Mouse (Mus musculus): Measurements from ENCODE around the gene Chit1. TPM values are rescaled to one million over a fixed set of nuclear protein-coding genes. Genes with fewer than 3 reads are reported as not detected.

The Chit1 gene
- polyA plus RNA-seq, 1 experiment from 2014 or later: 0.18 TPM

DNA sequence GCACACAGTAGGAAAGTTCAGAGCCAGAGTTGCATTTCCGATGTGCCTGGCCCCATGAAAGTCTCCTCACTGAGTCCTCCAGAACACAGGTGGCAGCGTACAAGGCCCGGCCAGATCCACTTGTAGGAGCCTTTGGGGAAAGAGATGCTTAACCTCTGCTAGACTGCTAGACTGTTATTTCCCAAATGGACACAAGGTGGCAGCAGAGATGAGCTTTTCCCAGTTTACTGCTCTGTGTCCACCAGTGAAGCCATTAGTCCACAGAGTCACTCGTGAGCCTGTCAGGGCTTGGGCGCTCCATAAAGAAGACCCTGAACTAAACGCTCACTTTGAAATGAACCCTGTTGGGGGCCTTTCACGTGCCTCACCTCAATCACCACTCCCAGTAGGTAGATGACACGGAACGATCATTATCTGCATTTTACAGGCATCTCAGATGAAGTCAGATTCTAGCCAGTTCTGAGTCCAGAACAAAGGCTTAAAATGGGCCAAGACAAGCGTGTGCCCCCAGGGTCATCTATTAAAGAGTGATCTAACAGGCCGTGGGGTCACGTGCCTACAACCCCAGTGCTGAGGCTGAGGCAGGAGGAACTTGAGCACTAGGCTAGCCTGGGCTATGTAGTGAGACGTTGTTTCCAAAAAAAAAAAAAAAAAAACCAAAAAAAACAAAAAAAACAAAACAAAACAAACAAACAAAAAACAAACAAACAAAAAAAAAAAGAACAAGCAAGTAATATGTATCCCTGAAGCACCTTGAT is 40.8 kb downstream of the Chit1 start:
- no peak overlapping the region for H3K9ac ChIP-seq (ENCODE audit: low read depth, low read length)
- H3K9me3 ChIP-seq (ENCODE audit: control insufficient read depth, low read length): peaks cover 4% of the 10 kb centered on the region; the same call in 1 of the 2 replicates
- DNase-seq (ENCODE audit: low spot score) (peak; percentile 88), ATAC-seq (ENCODE audit: low read depth) (peak; percentile 92)
- no peak overlapping the region for H3K27ac ChIP-seq (replicated peaks; ENCODE audit: low read depth, low read length)
- no peaks in the 10 kb centered on the region for H3K36me3 ChIP-seq (ENCODE audit: control insufficient read depth, insufficient read depth, low read length)
- no peaks in the 10 kb centered on the region for H3K27me3 ChIP-seq (replicated peaks; ENCODE audit: control insufficient read depth, insufficient read depth, low read length)
- H3K4me2 ChIP-seq (ENCODE audit: low read depth, low read length): no peak overlapping the region
- WGBS: 32% methylated on average over 13 of the region's 13 CpGs
- no peaks in the 10 kb centered on the region for H3K4me1 ChIP-seq (ENCODE audit: control insufficient read depth, insufficient read depth, low read length)
- no peak overlapping the region for H3K4me3 ChIP-seq (ENCODE audit: low read depth, low read length)

DNA sequence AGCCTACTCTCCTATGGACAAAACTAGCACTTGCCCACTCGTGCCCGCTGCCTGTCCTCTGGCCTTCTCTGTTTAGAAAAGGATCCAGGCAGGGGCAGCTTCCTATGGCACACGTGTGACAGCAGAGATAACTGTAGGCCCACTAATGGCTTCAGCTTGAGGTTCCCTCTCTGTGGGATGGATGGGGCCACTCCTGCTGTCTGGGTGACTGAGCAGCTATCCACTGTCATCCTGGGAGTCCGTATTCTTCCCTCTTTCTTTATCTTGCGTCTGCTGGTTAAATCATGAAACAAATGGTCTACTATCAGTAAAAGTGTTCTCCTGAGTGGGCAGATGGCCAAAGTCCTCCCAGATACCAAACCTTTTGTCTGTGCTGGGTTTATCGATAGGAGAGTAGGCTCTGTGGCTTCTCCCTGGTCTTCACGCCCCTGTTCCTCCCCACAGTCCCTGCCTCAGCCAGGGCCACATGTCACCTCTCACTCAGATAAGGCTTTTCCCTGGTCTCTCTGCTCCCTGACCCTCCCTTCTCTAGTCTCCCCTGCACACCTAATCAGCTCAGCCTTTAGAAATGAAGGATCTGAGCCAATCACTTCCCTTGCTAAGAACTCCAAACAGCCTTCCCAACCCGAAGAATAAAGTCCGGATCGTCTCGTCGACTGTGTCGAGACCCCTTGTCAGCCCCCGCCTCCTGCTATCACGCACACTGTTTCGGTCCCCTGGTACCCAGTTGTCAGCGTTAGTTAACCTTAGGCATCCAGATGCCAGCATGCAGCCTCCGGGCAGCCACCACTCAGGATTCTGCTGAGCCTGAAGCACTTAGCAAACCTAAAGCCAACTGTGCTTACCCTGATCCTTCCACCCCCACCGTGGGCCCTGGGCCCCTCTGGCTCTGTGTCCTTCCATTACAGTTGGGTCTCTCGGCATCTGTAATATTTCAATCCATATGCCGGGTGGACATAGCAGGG is 41.9 kb downstream of the Chit1 start:
- ATAC-seq (ENCODE audit: low read depth) (no peak), DNase-seq (ENCODE audit: low spot score) (no peak)
- H3K9me3 ChIP-seq (ENCODE audit: control insufficient read depth, low read length): peaks cover 4% of the 10 kb centered on the region; the same call in 1 of the 2 replicates
- no peaks in the 10 kb centered on the region for H3K36me3 ChIP-seq (ENCODE audit: control insufficient read depth, insufficient read depth, low read length)
- 74% methylated on average over 21 of the region's 21 CpGs for WGBS
- no peak overlapping the region for H3K4me2 ChIP-seq (ENCODE audit: low read depth, low read length)
- H3K27me3 ChIP-seq (replicated peaks; ENCODE audit: control insufficient read depth, insufficient read depth, low read length): no peaks in the 10 kb centered on the region
- no peaks in the 10 kb centered on the region for H3K4me1 ChIP-seq (ENCODE audit: control insufficient read depth, insufficient read depth, low read length)
- no peak overlapping the region for H3K27ac ChIP-seq (replicated peaks; ENCODE audit: low read depth, low read length)
- no peak overlapping the region for H3K9ac ChIP-seq (ENCODE audit: low read depth, low read length)
- no peak overlapping the region for H3K4me3 ChIP-seq (ENCODE audit: low read depth, low read length)

DNA sequence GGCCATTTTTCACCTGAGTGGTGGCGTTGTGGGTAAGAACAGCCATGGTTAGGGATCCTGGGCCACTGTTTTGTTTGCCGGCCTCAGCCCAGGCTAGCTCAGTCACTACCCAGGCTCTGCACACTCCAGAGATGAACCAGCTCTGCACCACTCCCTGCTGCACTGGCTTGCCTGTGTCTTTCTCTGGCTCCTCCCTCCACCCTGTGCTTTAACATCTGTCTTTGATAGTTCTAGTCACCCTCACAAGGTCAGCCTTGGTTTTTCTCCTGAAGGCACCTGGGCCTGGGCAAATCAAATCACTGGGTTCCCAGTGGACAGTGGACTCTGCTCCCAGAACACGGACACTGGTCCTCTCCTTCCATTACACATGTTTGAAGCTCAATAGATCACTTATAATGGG is 43.1 kb downstream of the Chit1 start:
- no peak for DNase-seq (ENCODE audit: low spot score)
- H3K9me3 ChIP-seq (ENCODE audit: control insufficient read depth, low read length): peaks cover 4% of the 10 kb centered on the region; the same call in 1 of the 2 replicates
- H3K4me1 ChIP-seq (ENCODE audit: control insufficient read depth, insufficient read depth, low read length): no peaks in the 10 kb centered on the region
- WGBS: 84% methylated on average over 3 of the region's 3 CpGs
- H3K9ac ChIP-seq (ENCODE audit: low read depth, low read length): no peak overlapping the region
- no peak for ATAC-seq (ENCODE audit: low read depth)
- H3K4me2 ChIP-seq (ENCODE audit: low read depth, low read length): no peak overlapping the region
- H3K36me3 ChIP-seq (ENCODE audit: control insufficient read depth, insufficient read depth, low read length): no peaks in the 10 kb centered on the region
- no peak overlapping the region for H3K27ac ChIP-seq (replicated peaks; ENCODE audit: low read depth, low read length)
- H3K27me3 ChIP-seq (replicated peaks; ENCODE audit: control insufficient read depth, insufficient read depth, low read length): no peaks in the 10 kb centered on the region
- no peak overlapping the region for H3K4me3 ChIP-seq (ENCODE audit: low read depth, low read length)

DNA sequence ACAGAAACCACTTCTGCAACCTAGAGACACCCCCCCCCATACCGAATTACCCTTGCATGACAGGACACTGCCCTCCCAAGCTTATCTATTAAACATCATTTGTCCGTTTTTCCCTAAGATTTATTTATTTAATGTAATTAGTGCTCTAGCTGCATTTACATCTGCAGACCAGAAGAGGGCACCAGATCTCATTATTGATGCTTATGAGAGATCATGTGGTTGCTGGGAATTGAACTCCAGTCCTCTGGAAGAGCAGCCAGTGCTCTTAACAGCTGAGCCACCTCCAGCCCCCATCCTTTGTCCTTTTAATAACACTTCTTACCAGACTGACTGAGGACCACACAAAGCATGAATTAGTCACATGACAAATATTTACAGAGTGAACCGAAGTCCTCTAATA is 43.6 kb downstream of the Chit1 start:
- no peak overlapping the region for H3K9ac ChIP-seq (ENCODE audit: low read depth, low read length)
- no peaks in the 10 kb centered on the region for H3K36me3 ChIP-seq (ENCODE audit: control insufficient read depth, insufficient read depth, low read length)
- no peak for ATAC-seq (ENCODE audit: low read depth)
- H3K4me2 ChIP-seq (ENCODE audit: low read depth, low read length): no peak overlapping the region
- H3K27me3 ChIP-seq (replicated peaks; ENCODE audit: control insufficient read depth, insufficient read depth, low read length): no peaks in the 10 kb centered on the region
- no peaks in the 10 kb centered on the region for H3K4me1 ChIP-seq (ENCODE audit: control insufficient read depth, insufficient read depth, low read length)
- DNase-seq (ENCODE audit: low spot score): no peak
- H3K9me3 ChIP-seq (ENCODE audit: control insufficient read depth, low read length): peaks cover 4% of the 10 kb centered on the region; the same call in 1 of the 2 replicates
- no peak overlapping the region for H3K4me3 ChIP-seq (ENCODE audit: low read depth, low read length)
- no peak overlapping the region for H3K27ac ChIP-seq (replicated peaks; ENCODE audit: low read depth, low read length)
- WGBS: 52% methylated on average over 3 of the region's 3 CpGs

DNA sequence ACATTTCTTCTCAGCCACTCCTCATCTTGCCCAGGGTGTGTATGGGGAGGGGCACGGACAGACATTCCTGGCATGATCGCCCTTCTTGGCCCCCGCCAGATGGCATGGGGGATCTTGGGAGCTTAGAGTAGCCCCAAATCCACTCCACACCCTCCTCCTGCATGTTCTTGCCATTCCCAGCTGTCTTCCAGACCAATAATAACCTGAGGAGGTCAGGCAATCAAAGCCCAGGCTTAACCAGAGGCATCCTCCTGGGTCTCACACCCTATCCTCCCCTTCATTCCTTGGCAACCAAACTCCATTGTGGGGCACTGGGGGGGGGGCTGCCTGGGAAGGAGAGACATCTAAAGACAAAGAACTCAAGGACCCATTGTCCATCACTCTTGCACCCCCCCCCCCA is 49.4 kb downstream of the Chit1 start:
- 88% methylated on average over 3 of the region's 3 CpGs for WGBS
- no peaks in the 10 kb centered on the region for H3K36me3 ChIP-seq (ENCODE audit: control insufficient read depth, insufficient read depth, low read length)
- H3K4me1 ChIP-seq (ENCODE audit: control insufficient read depth, insufficient read depth, low read length): 0 out of 2 replicates have a peak, but pooled peaks cover 4% of the 10 kb centered on the region
- no peak overlapping the region for H3K4me2 ChIP-seq (ENCODE audit: low read depth, low read length)
- H3K9ac ChIP-seq (ENCODE audit: low read depth, low read length): no peak overlapping the region
- ATAC-seq (ENCODE audit: low read depth): peak; percentile 72
- no peaks in the 10 kb centered on the region for H3K9me3 ChIP-seq (ENCODE audit: control insufficient read depth, low read length)
- H3K27me3 ChIP-seq (replicated peaks; ENCODE audit: control insufficient read depth, insufficient read depth, low read length): no peaks in the 10 kb centered on the region
- no peak overlapping the region for H3K27ac ChIP-seq (replicated peaks; ENCODE audit: low read depth, low read length)
- DNase-seq (ENCODE audit: low spot score): peak; percentile 42
- H3K4me3 ChIP-seq (ENCODE audit: low read depth, low read length): no peak overlapping the region

DNA sequence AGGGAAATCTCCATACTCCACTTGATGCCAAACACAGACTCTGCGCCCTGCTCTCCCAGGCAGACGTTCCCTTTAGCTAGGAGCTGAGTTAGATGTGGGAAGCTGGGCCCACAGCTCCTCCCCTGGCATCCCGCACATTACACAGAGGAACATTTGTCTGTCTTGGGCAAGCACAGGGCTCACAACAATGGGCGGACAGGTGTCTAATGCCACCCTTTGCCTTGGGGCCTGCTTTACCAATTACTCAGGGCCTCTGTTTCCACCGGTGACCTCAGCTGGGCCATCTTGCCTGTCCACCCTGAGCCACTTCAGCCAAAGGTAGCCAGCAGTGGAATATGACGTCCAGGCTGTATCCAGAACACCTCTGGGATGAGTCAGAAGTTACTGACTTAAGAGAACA is 50.4 kb downstream of the Chit1 start:
- no peak for ATAC-seq (ENCODE audit: low read depth)
- Histone ChIP-seq H3K9me3 (ENCODE audit: control insufficient read depth, low read length) (no peaks in the 10 kb centered on the region), H3K27ac (replicated peaks; ENCODE audit: low read depth, low read length) (no peak overlapping the region), H3K9ac (ENCODE audit: low read depth, low read length) (no peak overlapping the region), H3K4me1 (ENCODE audit: control insufficient read depth, insufficient read depth, low read length) (0 out of 2 replicates have a peak, but pooled peaks cover 4% of the 10 kb centered on the region), H3K4me3 (ENCODE audit: low read depth, low read length) (no peak overlapping the region), H3K4me2 (ENCODE audit: low read depth, low read length) (no peak overlapping the region), H3K36me3 (ENCODE audit: control insufficient read depth, insufficient read depth, low read length) (no peaks in the 10 kb centered on the region), H3K27me3 (replicated peaks; ENCODE audit: control insufficient read depth, insufficient read depth, low read length) (no peaks in the 10 kb centered on the region)
- WGBS: 69% methylated on average over 6 of the region's 6 CpGs
- no peak for DNase-seq (ENCODE audit: low spot score)

DNA sequence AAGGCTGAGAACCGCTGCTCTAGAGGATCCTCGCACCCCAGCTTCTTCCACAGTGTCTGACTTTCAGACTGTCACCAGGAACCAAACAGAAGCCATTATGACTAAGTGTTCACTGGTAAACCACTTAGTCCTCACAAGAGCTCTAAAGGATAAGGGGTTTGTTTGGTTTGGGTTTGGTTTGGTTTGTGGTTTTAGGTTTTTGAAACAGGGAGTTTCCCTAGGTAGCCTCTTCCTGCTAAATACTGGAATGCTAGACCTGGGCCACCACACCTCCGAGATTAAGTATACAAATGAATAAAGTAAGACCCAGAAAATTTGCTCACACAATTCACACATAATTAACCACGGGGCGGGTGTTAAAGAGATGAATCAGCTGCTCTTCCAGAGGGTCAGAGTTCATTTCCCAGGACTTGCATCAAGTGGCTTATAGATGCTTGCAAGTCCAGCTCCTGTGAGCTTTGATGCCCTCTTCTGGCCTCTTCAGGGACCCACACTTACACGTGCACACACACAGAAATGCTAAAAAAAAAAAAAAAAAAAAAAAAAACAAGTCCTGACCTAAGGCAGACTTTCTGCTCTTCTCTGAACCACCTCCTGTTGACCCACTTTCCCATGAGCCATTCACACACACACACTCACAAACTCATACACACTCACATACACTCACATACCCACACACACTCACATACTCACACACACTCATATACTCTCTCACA is 51.6 kb downstream of the Chit1 start:
- Histone ChIP-seq H3K9ac (ENCODE audit: low read depth, low read length) (no peak overlapping the region), H3K4me3 (ENCODE audit: low read depth, low read length) (no peak overlapping the region), H3K36me3 (ENCODE audit: control insufficient read depth, insufficient read depth, low read length) (no peaks in the 10 kb centered on the region), H3K4me2 (ENCODE audit: low read depth, low read length) (no peak overlapping the region), H3K9me3 (ENCODE audit: control insufficient read depth, low read length) (no peaks in the 10 kb centered on the region), H3K4me1 (ENCODE audit: control insufficient read depth, insufficient read depth, low read length) (0 out of 2 replicates have a peak, but pooled peaks cover 4% of the 10 kb centered on the region), H3K27me3 (replicated peaks; ENCODE audit: control insufficient read depth, insufficient read depth, low read length) (no peaks in the 10 kb centered on the region), H3K27ac (replicated peaks; ENCODE audit: low read depth, low read length) (no peak overlapping the region)
- DNase-seq (ENCODE audit: low spot score) (no peak), ATAC-seq (ENCODE audit: low read depth) (no peak)
- 72% methylated on average over 6 of the region's 6 CpGs for WGBS

DNA sequence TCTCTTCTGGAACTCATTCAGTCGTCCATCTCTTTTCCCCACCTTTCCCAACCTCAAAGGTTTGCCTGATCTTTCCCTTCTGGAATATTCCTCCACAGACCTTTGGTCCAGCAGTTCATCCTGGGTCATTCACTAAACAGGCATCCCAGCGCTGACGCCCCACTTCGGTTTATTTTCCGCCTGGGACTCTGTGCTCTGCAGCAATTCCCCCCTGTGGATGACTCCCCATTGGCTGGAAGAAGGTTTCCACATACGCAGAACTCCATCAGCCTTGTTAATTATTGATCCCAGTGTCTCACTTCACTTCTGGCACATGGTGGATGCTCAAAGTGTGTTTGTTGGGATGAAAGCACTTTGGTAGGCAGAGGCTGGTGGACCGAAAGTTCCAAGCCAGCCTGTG is 52.4 kb downstream of the Chit1 start:
- WGBS: 89% methylated on average over 7 of the region's 7 CpGs
- H3K27ac ChIP-seq (replicated peaks; ENCODE audit: low read depth, low read length): no peak overlapping the region
- 0 out of 2 replicates have a peak, but pooled peaks cover 4% of the 10 kb centered on the region for H3K4me1 ChIP-seq (ENCODE audit: control insufficient read depth, insufficient read depth, low read length)
- H3K9me3 ChIP-seq (ENCODE audit: control insufficient read depth, low read length): no peaks in the 10 kb centered on the region
- no peak for ATAC-seq (ENCODE audit: low read depth)
- H3K36me3 ChIP-seq (ENCODE audit: control insufficient read depth, insufficient read depth, low read length): no peaks in the 10 kb centered on the region
- H3K4me2 ChIP-seq (ENCODE audit: low read depth, low read length): no peak overlapping the region
- no peak for DNase-seq (ENCODE audit: low spot score)
- H3K4me3 ChIP-seq (ENCODE audit: low read depth, low read length): no peak overlapping the region
- no peaks in the 10 kb centered on the region for H3K27me3 ChIP-seq (replicated peaks; ENCODE audit: control insufficient read depth, insufficient read depth, low read length)
- no peak overlapping the region for H3K9ac ChIP-seq (ENCODE audit: low read depth, low read length)
